Mouse (Mus musculus): Measurements from ENCODE around the gene Olfr1311.
"Not testable (repeated sequence)": the region's sequence is repeated elsewhere in the genome, so short reads cannot be mapped to it uniquely, and the experiment has no call there.

The Olfr1311 gene

DNA sequence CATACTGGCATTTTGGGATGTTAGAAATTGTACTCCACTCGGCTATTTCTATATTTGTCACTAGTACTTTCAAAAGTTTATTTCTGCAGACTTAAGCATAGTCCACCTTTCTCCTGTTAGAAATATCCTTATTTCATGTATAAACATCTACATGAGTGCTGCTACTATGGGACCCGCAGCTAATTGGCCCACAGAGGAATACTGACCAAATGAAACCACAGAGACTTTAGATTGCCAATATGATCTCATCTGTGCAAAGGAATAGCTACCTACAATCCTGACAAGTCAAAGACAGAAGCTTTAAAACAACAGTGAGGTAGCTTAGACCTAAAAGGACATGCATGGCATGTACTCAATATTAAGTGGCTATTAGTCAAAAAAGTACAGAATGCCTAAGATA lies at the start of gene Olfr1311:
TSS of gene Olfr1311 (minus strand) at position 101 of the 400 bp plus-strand sequence.
- no peak for DNase-seq

DNA sequence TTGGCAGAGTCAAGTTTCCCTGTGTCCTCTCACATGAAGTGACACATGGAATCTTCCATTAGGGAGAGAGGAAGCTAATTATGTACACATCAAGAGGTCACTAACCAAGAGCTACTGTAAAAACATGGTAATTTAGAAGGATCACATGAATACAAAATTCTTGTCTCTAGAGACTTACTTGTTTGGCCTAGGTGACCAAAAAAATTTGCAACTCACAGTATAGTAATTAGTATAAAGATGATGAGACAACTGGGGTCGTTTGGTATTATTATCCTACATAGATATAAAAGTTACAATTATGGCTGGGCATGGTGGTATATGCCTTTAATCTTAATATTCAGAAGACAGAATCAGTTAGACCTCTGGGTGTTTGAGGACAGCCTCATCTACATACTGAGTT lies 25.9 kb upstream of the Olfr1311 start, which contains the start of gene Olfr1312:
TSS of gene Olfr1312 (minus strand) at position 101 of the 400 bp plus-strand sequence.
- DNase-seq, result no peak

GRCm38 (mm10) chr2:112026971-112027370 lies 2.8 kb upstream of the Olfr1311 start:
- not testable (repeated sequence) for DNase-seq

DNA sequence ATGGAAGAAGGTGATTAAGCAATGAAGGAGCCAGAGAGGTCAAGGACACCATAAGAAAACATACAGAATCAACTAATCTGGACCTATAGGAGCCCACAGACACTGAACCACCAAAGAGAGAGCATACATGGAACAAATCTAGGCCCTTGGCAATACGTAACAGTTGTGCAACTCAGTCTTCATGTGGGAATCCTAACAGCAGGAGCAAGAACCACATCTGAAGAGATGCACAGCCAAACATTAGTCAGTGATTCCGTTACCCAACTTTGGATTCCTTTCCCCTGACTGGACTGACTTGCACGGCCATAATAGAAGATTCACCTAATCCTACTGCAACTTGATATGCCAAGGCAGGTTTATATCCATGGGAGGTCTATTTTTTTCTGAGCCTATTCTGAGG lies 9.3 kb downstream of the Olfr1311 start:
- DNase-seq, result no peak

- DNase-seq, result no peak
Measured at GRCm38 (mm10) chr2:112012608-112013007, 11.6 kb downstream of the Olfr1311 start, which contains the start of gene Olfr1310. Olfr1310 (minus strand) TSS chr2:112012708.

DNA sequence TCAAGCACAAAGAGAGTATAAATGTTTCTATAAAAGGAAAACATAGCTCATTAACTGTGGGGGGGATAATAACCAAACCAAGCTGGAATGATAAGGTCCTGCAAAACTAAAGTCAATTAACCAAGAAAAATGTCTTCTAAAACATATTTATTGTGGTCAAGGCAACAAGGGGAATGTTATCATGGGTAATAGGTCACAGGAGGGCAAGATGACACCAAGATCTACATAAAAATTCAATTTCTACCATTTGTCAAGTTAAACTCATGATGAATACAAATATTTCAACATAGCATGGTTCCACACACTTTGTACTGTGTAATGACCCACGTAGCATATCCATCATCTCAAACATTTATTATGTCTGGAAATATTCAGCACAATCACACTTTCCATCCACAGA lies 34.0 kb downstream of the Olfr1311 start, which contains the start of gene Olfr1309:
TSS of gene Olfr1309 (minus strand) at position 101 of the 400 bp plus-strand sequence.
- no peak for DNase-seq
